Mouse (Mus musculus) thymus, postnatal 0 days (tissue): ENCODE data around the gene March6. TPM values are rescaled to one million over a fixed set of nuclear protein-coding genes. Genes with fewer than 3 reads are reported as not detected.

ENCODE experiments used
- DNase-seq: peaks from one replicate; pipeline ENCODE4 v3.0.0-alpha.2; 2015; ENCODE audit warnings: low spot score
- polyA plus RNA-seq: library from polyadenylated mRNA; unstranded; fragments of >200 nt; fragmentation: Nextera tagmentation; extraction: Ambion mirVana; gene quantifications from 2 replicates; pipeline ENCODE4 v1.2.1, GENCODE M21; 2015

The March6 gene
- polyA plus RNA-seq, 1 experiment from 2014 or later = 20.7 TPM

DNA sequence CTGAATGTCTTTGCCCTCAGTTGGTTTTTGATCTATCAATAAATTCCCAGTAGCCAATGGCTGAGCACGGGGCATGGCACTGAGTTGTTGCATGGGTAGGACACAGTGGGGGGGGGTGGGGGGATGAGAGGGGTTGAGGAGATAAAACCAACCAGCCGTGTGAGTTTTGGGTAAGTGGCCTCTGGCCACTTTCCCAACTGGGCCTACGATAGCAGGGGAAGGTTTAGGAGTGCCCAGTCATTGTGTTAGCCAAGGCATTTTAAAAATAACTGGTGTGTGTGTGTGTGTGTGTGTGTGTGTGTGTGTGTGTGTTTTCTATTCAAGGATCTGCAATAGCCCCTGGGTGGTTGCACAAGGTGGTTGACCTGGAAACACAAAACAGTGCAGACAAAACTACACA, 12.4 kb upstream of the March6 start:
- DNase-seq = no peak

DNA sequence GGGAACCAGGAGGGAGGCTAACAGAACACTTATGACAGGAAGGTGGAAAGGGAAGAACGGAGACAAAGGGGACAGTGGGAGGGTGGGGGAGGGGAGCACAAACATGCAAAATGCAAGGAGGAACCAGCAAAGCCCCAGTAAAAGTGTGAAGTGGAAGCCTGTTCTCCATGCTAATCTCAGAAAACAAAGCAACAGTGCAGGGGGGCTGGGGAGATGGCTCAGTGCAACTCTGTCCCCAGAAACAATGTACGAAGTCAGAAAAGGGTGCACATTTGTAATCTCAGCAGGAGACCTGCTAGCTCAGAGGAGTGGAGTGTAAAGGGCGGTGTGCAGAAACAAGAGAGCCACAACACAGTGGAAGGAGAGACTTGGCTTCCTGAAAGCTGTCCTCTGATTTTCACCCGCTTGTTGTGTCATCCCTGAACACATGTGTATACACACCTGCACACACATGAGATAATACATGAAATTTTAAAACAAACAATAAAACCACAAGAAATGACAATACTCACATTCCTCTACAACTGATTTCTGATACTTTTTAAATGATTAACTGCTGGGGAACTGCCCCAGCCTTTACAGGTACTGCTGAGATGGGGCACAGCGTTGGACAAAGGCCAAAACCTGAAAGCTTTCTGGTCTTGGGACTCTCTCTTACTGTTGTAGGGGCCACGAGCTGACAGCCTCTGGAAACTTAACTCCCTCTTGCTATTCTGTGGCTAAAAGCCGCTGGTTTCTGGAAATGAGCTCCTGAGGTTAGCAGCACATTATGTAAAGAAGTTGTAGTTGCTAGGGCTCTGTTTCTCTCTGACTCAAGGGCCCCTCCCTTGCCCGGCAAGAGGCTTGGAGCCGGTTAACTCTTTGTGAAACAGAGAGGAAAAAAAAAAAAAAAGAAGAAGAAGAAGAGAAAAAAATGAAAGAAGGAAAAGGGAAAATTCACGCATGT, 11.4 kb upstream of the March6 start:
- DNase-seq = no peak

DNA sequence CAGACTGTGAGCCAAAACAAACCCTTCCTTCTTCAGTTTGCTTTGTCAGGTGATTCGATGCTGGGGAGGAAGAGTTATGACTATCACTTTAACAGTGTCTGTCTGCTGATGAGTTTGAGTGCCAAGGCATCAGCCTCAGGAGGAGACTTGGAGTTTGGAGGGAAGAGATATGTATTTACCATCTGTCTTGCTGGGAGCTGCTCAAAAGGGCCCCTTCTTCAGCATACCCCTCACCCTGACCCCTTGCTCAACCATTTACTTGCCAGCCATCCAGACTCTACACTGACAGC, 9.6 kb upstream of the March6 start:
- DNase-seq = no peak

DNA sequence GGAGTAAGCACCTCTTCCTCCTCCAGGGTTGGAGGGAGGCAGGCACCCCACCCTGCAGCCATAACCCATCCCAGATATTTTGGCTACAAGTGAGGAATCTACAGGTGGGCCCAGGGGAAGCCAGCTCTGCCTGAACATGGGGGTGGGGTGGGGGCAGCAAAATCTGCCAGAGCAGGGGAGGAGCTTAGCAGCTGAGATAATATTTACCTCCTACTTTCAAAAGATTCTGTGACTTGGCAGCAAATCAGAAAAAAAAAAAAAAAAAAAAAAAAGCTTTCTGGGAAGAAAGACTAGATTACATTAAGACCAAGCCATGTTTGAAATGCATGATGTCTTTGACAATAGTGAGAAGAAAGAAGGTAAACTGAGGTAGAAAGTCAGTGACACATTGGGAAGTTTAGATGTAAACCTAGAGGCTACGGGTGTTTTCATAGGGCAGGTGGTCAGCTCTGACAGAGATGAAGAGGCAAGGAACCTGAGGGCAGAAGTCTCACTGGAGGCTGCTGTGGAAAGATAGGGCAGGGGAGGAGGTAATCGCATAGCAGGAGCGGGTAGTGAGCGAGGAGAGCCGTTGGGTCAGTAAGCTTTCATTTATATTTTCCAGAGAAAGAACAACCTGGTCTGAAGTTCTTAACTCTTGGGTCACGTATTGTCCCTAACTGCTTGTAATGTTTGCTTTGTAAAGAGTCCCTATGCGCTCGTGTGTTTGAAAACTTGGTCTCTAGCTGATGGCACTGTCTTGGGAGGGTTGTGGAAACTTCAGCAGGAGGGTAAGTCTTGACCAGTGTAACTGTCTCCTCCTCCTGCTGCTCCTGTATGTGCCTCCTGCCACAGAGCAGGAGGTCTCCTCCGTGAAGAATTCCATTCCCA, 9.0 kb upstream of the March6 start:
- DNase-seq = no peak

DNA sequence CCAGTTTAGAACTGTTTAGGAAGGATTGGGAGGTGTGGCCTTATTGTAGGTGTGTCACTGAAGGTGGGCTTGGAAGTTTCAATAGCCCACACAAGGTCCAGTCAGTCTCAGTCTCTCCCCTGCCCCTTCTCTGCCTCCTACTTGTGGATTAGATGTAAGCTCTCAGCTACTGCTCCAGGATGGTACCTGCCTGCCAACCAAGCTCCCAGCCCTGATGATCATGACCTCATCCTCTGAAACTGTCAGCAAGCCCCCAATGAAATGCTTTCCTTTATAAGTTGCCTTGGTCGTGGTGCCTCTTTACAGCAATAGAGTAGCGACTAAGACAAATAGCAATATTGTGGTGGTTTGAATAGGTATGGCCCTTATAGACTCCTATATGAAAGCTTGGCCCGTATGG, 7.5 kb upstream of the March6 start:
- DNase-seq = no peak

DNA sequence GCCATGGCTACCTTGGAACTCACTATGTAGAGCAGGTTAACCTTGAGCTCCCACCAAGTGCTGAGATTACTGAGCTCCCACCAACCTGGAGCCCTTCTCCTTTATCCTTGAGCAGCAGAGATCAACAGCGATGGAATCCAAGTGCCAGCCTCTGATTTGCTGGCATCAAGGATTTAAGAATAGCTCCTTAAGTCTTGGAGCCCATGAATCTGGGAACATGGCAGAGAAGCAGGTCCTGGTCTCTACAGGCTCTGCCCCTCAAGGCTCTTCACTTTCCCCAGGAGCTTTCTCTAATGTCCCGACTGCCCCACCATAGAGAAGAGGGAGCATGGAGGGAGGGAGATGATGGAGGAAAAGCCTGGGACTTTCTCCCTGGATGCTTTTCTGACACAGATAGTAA, 6.9 kb upstream of the March6 start:
- DNase-seq = no peak

DNA sequence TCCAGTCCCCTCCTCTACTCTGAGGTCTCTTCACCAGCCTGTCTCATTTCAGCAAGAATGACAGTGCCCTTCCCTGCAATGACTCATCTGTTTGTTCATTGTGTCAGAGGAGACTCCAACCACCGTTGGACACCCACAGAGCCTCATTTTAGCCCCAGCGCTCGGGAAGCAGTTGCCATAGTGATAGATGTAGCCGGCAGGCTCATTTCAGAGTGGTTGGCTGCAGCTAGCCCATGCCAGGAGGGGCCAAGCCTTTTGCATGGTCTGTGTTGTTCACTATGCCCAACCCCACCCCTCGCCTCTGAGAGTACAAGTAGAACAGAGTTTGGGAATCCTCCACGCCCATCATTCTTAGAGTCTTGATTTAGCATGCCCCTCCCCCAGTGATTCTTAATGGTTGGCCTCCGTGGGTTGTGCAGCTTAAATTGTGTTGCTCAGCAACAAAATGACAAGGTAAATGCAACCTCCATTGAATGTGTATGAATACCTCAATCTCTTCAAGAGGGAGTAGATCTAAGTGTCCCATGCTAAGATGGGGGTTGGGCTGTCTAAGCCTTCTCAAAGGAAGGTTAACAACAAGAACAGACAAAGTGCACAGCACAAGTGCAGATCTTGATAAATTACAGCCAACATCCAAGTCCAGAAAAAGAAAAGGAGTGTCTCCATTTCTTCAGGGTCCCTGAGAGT, 5.3 kb upstream of the March6 start:
- no peak for DNase-seq

DNA sequence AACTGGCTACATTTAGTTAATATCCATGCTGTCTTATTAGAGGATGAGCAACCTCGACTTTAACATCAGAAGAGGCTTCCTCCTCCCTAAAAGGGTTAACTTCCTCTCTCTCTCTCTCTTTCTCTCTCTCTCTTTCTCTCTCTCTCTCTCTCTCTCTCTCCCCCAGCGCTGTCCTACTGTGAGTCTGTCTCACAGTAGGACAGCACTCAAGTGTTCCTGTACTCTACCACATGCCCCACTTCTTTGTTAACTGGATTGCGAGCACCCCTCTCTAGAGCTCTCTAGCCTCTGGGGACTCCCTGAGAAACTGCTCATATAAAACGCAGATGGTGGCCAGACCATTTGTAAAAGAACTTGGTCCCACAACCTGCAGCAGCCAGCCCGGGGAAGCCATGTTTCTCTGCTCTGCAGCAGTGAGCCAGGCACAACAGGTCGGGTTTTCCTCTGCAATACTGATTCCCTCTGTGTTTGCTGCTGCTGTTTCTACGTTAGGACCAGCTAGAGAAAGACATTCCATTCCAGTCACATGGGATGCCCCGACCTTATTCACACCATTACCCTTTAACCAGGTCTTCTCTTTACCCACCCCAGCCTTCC, 4.5 kb upstream of the March6 start:
- no peak for DNase-seq

DNA sequence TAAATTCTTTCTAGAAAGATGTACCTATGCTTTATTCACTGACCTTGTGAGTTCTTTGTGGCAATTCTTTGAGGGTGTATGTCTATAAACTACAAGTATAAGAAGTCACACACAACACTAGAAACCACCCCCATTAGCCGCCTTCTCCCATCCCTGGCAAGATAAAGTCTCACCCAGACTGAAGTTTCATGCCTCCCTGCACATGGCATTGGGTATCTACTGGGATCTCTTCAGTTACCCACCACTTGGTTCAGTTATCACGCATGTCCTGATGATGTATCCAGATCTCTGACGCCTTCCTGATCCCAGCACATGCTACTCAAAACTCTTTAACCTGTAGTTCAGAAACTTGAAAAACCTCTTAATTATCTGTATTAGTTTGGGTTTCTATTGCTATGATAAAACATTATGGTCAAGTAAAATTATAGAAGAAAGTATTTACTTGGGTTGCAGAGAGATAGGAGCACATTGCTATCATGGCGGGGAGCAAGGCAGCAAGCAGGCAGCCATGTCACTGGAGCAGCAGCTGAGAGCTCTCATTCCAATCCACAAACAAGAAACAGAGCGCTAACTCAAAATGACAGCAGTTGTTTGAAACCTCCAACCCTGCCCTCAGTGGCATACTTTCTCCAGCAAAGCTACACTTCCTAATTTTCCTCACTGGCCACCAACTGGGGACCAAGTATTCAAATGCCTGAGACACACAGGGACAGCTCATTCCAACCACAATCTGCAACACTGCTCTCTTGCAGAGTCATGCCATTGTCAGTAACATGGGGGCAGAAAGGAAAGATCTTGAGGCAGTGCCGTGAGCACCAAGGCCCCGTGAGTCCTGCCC, 3.8 kb upstream of the March6 start:
- DNase-seq = no peak

DNA sequence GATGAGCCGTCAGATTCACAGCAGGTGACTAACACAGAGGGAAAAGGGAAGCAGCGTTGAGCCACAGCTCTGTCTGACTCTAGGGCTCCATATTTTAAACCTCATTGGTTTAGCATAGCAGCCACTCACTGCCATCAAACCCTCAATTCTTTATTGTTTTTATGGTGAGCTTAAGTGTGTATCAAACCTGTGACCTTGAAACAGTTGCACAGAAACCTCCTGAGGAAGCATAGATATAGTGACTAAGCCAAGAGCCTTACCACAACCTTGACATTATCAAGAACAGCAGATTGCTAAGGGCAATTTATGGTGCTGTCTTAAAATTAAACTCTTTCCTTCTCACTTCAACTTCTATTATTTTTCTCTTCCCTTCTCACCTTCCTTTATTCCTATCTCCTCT, 2.7 kb upstream of the March6 start:
- DNase-seq = no peak

DNA sequence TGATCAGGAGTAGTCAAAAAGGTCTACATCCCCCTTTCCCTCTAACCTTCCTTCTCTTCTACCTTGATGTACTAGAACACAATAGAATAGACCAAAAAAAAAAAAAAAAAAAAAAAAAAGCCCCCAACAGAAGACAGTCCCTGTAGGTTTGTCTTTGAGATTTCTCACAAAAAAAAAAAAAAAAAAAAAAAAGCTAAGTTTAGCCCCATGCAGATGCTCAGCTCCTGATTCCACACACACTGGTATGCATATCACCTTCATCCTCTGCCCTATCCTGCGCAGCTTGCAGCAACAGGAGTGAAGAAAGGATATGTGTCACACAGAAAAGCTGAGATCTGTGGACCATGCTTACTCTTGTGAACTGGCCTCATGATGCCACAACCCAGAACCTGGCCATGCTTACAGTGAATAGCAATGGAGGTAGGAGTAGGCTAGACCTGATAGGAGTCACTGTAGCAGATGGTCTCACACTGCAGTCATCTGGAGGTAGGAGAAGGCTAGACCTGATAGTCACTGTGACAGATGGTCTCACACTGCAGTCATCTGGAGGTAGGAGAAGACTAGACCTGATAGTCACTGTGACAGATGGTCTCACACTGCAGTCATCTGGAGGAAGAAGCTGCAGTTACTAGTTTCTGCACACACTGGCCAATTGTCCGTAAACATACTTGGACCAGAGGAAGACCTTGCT, 1.6 kb upstream of the March6 start:
- DNase-seq = no peak

DNA sequence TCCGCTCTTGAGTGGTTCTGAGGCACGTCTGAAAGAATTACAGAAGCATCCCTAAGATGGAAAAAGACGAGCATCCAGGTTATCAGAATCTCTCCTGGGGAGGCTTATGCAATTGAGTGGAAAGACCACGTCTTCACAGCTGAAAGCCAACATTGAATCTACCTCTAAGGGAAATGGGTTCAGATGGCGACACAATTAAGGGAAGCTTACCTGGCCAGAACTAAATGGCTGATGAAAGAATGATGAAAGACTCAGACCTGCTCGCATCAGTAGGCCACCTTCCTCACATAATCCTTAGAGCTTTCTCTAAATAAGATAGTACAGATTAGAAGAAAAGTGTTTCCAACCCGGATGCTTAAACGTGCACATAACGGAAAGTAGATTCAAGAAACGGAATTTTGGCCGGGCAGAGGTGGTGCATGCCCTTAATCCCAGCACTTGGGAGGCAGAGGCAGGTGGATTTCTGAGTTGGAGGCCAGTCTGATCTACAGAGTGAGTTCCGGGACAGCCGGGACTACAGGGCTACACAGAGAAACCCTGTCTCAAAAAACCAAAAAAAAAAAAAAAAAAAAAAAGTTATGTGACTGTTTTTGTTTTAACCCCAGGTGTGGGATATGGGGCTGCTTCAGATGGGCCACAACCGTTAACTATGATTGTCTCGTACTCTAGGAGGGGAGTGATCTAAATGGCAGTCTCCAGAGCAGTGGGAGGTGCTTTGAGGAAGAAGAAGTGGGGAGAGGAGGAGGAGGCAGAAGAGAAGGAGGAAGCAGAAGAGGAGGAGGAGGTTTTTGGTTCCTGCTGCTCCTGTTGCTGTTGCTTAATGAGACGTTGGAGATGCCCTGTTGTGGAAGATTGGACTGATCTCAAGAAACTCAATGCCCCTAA, 835 bp upstream of the March6 start:
- DNase-seq = peak; percentile 72

DNA sequence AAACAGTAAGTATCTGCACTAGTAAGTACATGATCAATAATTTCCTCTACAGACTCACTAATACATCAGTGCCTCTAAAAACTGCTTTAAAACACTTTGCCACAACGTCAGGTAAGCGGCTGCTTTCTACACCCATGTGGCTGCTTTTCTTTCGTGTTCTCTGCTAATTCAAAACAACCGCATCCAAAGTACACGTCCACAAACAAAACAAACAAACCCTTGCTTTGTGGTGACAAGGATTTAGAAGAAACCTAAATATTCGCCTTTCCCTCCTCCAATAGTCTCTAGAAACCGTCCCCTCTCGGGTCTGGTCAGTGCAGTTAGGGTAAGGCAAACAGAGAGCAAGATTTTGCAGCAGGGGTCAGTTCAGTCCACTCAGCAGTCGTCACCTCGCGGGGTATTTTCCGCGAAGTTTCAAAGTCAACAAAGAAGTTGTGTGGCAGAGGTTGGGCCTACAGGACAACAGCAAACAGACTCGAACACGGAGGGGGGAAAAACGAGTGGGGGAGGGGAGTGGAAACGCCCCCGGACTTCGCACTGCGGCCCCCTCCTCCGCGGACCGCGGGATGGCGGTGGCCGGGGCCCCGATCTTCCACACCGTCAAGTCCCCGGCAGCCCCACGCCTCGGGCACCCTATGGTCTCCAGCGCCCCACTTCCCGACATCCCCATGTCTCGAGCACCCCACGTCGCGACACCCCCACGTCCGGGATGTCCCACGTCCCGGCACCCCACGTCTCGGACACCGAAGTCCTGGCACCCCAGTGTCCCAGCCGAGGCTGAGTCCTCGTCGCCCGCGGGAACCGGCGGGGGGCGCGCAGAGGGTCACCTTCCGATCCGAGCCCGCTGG, 818 bp downstream of the March6 start:
- peak; percentile 44 for DNase-seq

DNA sequence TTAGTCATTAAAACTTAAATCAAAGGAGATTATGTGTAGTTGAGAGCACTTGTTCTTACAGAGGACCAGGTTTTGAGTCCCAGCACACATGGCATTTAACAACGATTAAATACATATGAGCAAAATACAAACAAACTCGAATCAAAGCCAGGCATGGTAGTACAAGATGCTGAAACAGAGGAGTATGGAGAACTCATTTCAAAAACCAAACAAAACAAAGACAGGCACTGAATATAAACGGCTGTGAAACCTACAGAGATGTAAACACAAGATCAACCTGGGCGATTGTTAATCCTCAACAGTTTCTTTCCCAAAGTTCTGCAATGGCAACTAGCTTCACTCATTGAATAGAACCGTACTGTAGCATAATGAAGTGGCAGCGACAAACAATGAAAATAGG, 1.8 kb downstream of the March6 start:
- DNase-seq = no peak

DNA sequence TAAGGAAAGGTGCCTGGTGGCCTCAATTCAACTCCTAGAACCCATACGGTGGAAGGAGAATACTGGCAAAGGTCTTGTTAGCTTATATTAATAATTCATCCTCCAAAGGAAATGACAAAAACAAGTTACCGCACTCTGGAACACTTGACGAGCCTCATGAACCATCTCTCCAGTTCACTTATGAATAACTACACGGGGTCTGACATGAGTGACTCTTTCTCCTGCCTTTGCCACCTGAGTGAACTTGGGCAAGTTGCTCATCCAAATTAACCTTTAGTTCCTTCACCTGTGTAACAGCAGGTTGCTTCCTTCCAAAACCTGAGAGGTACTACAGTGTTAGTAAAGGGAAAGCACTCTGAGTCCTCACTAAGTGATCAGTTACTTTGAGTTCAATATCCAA, 2.4 kb downstream of the March6 start:
- no peak for DNase-seq

DNA sequence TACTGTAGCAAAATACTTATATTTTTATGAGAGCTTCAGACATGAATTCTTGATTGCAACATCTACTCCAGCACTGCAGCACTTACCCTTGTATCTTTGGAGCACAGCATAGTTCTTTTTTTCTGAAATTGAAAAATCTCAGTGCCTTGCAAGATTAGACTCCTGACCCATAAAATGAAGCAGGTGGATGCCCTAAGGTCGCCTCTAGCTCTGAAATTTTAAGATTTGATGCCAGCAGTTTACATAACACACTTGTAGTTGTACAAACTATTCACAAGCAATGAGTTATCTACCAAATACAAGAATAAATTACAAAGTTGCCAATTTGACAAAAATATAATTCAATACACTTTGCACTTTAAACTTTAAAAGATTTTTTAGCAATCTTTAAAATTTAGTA, 4.4 kb downstream of the March6 start:
- DNase-seq = no peak

DNA sequence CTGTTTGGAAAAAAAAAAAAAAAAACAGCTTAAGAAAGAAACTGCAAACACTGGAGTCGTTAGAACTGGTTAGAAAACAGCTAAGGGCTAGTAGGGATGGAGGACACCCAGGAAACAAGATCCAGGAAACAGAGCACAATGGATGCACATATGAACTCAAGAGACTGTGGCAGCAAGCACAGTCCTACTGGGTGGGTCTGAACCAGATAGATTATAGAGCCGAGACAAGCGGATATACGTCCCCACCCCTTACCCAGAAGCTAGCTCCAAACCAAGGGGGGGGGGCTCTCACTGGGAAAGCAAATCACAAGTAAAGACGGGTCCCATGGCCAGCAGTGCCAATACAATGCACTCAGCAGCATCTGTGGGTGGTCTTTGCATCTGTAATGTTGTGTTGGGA, 11.9 kb downstream of the March6 start:
- DNase-seq = no peak

DNA sequence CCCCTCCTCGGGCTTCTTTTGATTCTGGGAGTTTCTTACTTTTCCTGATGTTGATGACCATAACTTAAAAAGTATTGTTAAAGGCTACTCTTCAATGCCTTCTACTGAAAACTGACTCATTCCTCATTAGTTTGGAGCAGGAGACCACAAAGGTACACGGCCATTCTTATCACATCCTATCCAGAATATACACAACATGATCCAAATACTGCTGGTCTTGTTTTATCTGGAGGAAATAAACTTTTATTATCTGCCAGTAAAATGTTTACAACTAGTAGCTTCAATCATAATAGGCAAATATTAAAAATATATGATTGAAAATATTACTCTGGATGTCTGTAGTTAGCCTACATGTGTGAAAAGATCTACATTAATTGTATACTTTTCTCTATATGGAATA, 12.5 kb downstream of the March6 start:
- no peak for DNase-seq
